Mouse (Mus musculus) midbrain, embryonic 13.5 days (tissue): ENCODE results near the gene Mfap2. TPM values are rescaled to one million over a fixed set of nuclear protein-coding genes. Genes with fewer than 3 reads are reported as not detected.

Source experiments
- ATAC-seq: fragments of 200-750 bp; cut with Nextera tagmentation; 2 replicates; pipeline ENCODE4 v1.8.0; 2017; ENCODE audit warnings: mild to moderate bottlenecking, moderate TSS enrichment, moderate library complexity
- H3K27ac ChIP-seq: fragments of 300-500 bp; sonication (generic); 2 replicates; pipeline ENCODE4 v1.5.1; 2015; ENCODE audit warnings: inconsistent platforms, mild to moderate bottlenecking, moderate library complexity
- H3K27me3 ChIP-seq: fragments of 300-500 bp; sonication (generic); 2 replicates; pipeline ENCODE4 v1.6.1; 2015; ENCODE audit warnings: mild to moderate bottlenecking, inconsistent platforms
- H3K36me3 ChIP-seq: fragments of 300-500 bp; sonication (generic); 2 replicates; pipeline ENCODE4 v1.6.1; 2015; ENCODE audit warnings: mild to moderate bottlenecking, inconsistent platforms
- H3K4me1 ChIP-seq: fragments of 300-500 bp; sonication (generic); replicated peaks from 2 replicates; pipeline ENCODE4 v1.6.1; 2015; ENCODE audit warnings: inconsistent platforms
- H3K4me2 ChIP-seq: fragments of 300-500 bp; sonication (generic); replicated peaks from 2 replicates; pipeline ENCODE4 v1.6.1; 2015; ENCODE audit warnings: moderate library complexity, mild to moderate bottlenecking, inconsistent platforms
- H3K4me3 ChIP-seq: fragments of 300-500 bp; sonication (generic); replicated peaks from 2 replicates; pipeline ENCODE4 v1.5.1; 2015; ENCODE audit warnings: mild to moderate bottlenecking, inconsistent platforms
- H3K9ac ChIP-seq: fragments of 300-500 bp; sonication (generic); replicated peaks from 2 replicates; pipeline ENCODE4 v1.6.1; 2015; ENCODE audit warnings: mild to moderate bottlenecking, inconsistent platforms
- H3K9me3 ChIP-seq: fragments of 300-500 bp; sonication (generic); 2 replicates; pipeline ENCODE4 v1.6.1; 2016; ENCODE audit warnings: mild to moderate bottlenecking, inconsistent platforms
- WGBS: fragments of 180-500 bp; shearing (Covaris S2); methylation state at CpG from one replicate; pipeline ENCODE4 v1.1.7; 2015; 5-methylcytosine and 5-hydroxymethylcytosine counted together
- polyA plus RNA-seq: library from polyadenylated mRNA; unstranded; fragments of >200 nt; fragmentation: Nextera tagmentation; extraction: Ambion mirVana; gene quantifications from 2 replicates; pipeline ENCODE4 v1.2.1, GENCODE M21; 2015

The Mfap2 gene
- polyA plus RNA-seq, 1 experiment from 2014 or later, result 207 TPM

GRCm38 (mm10) chr4:140977278-140977677 is 32.9 kb upstream of the Mfap2 start:
- Histone ChIP-seq H3K9ac (no peak overlapping the region), H3K4me1 (no peaks in the 10 kb centered on the region)
- no peak for ATAC-seq

GRCm38 (mm10) chr4:140977886-140978692 is 32.1 kb upstream of the Mfap2 start:
- no peak overlapping the region for H3K27ac ChIP-seq
- H3K9ac ChIP-seq, result no peak overlapping the region
- H3K9me3 ChIP-seq, result no peaks in the 10 kb centered on the region
- 96% methylated on average over 14 of the region's 14 CpGs for WGBS
- ATAC-seq, result no peak
- H3K4me3 ChIP-seq, result no peak overlapping the region
- peaks cover 83% of the 10 kb centered on the region for H3K36me3 ChIP-seq
- H3K27me3 ChIP-seq, result no peaks in the 10 kb centered on the region
- H3K4me1 ChIP-seq, result 0 out of 2 replicates have a peak, but pooled peaks cover 3% of the 10 kb centered on the region
- no peak overlapping the region for H3K4me2 ChIP-seq

More at GRCm38 (mm10) chr4:140977278-140977677, 32.9 kb upstream of the Mfap2 start:
- Histone ChIP-seq H3K9me3 (no peaks in the 10 kb centered on the region), H3K36me3 (peaks cover 92% of the 10 kb centered on the region), H3K4me3 (no peak overlapping the region), H3K27me3 (no peaks in the 10 kb centered on the region), H3K4me2 (no peak overlapping the region), H3K27ac (no peak overlapping the region)
- WGBS, result 84% methylated on average over 10 of the region's 10 CpGs

- Histone ChIP-seq H3K36me3 (peaks cover 48% of the 10 kb centered on the region), H3K4me3 (no peak overlapping the region)
- WGBS, result 89% methylated on average over 2 of the region's 2 CpGs
These were observed 28.6 kb upstream of the Mfap2 start for GRCm38 (mm10) chr4:140981605-140982004.

GRCm38 (mm10) chr4:140982808-140983207 is 27.4 kb upstream of the Mfap2 start:
- Histone ChIP-seq H3K27me3 (no peaks in the 10 kb centered on the region), H3K36me3 (peaks cover 36% of the 10 kb centered on the region), H3K27ac (peak overlapping the region; percentile 35; the same call in 1 of the 2 replicates), H3K9me3 (no peaks in the 10 kb centered on the region), H3K9ac (no peak overlapping the region), H3K4me3 (no peak overlapping the region), H3K4me2 (no peak overlapping the region), H3K4me1 (peaks cover 23% of the 10 kb centered on the region)
- no peak for ATAC-seq
- WGBS, result 54% methylated on average over 4 of the region's 4 CpGs

More at GRCm38 (mm10) chr4:140981605-140982004, 28.6 kb upstream of the Mfap2 start:
- Histone ChIP-seq H3K4me1 (peaks cover 15% of the 10 kb centered on the region), H3K27me3 (no peaks in the 10 kb centered on the region), H3K9ac (no peak overlapping the region), H3K9me3 (no peaks in the 10 kb centered on the region), H3K4me2 (no peak overlapping the region), H3K27ac (no peak overlapping the region)
- ATAC-seq, result no peak

GRCm38 (mm10) chr4:140983442-140983841 is 26.8 kb upstream of the Mfap2 start:
- no peak overlapping the region for H3K4me3 ChIP-seq
- H3K36me3 ChIP-seq, result peaks cover 31% of the 10 kb centered on the region
- no peaks in the 10 kb centered on the region for H3K9me3 ChIP-seq
- 23% methylated on average over 9 of the region's 9 CpGs for WGBS
- H3K9ac ChIP-seq, result no peak overlapping the region
- H3K4me1 ChIP-seq, result peaks cover 29% of the 10 kb centered on the region
- no peaks in the 10 kb centered on the region for H3K27me3 ChIP-seq
- ATAC-seq, result no peak
- peak overlapping the region; percentile 35 for H3K27ac ChIP-seq
- H3K4me2 ChIP-seq, result no peak overlapping the region

- no peak overlapping the region for H3K4me2 ChIP-seq
- 91% methylated on average over 6 of the region's 6 CpGs for WGBS
- no peak for ATAC-seq
These were observed 25.7 kb upstream of the Mfap2 start for GRCm38 (mm10) chr4:140984544-140984943.

GRCm38 (mm10) chr4:140986024-140986710 is 24.1 kb upstream of the Mfap2 start:
- H3K4me3 ChIP-seq, result peak overlapping the region; percentile 91
- H3K9ac ChIP-seq, result peak overlapping the region; percentile 97
- peaks cover 49% of the 10 kb centered on the region for H3K4me1 ChIP-seq
- H3K27ac ChIP-seq, result peak overlapping the region; percentile 87
- peaks cover 14% of the 10 kb centered on the region for H3K36me3 ChIP-seq
- peak; percentile 11 for ATAC-seq
- H3K9me3 ChIP-seq, result no peaks in the 10 kb centered on the region
- peak overlapping the region; percentile 83 for H3K4me2 ChIP-seq
- WGBS, result 29% methylated on average over 15 of the region's 15 CpGs
- H3K27me3 ChIP-seq, result no peaks in the 10 kb centered on the region

More at GRCm38 (mm10) chr4:140984544-140984943, 25.7 kb upstream of the Mfap2 start:
- no peak overlapping the region for H3K9ac ChIP-seq
- peaks cover 20% of the 10 kb centered on the region for H3K36me3 ChIP-seq
- no peaks in the 10 kb centered on the region for H3K27me3 ChIP-seq
- H3K9me3 ChIP-seq, result no peaks in the 10 kb centered on the region
- H3K27ac ChIP-seq, result no peak overlapping the region
- no peak overlapping the region for H3K4me3 ChIP-seq
- H3K4me1 ChIP-seq, result peaks cover 40% of the 10 kb centered on the region

- WGBS, result 1% methylated on average over 58 of the region's 58 CpGs
- peaks cover 17% of the 10 kb centered on the region for H3K36me3 ChIP-seq
- peak within 1 kb of the TSS; percentile 97 for H3K9ac ChIP-seq
- H3K27ac ChIP-seq, result peak within 1 kb of the TSS; percentile 87
- H3K4me2 ChIP-seq, result peak within 1 kb of the TSS; percentile 83
- peaks cover 49% of the 10 kb centered on the region for H3K4me1 ChIP-seq
- H3K4me3 ChIP-seq, result peak within 1 kb of the TSS; percentile 91
- ATAC-seq, result peak; percentile 92
- H3K9me3 ChIP-seq, result no peaks in the 10 kb centered on the region
- H3K27me3 ChIP-seq, result no peaks in the 10 kb centered on the region
These were observed 23.4 kb upstream of the Mfap2 start, which contains the start of gene Atp13a2 for GRCm38 (mm10) chr4:140986711-140987395. TSS of gene Atp13a2 (plus strand) at chr4:140986873.

GRCm38 (mm10) chr4:140987476-140987875 is 22.7 kb upstream of the Mfap2 start:
- peak overlapping the region; percentile 97 for H3K9ac ChIP-seq
- H3K27me3 ChIP-seq, result no peaks in the 10 kb centered on the region
- H3K9me3 ChIP-seq, result no peaks in the 10 kb centered on the region
- ATAC-seq, result peak; percentile 4; the same call in 1 of the 2 replicates
- H3K36me3 ChIP-seq, result peaks cover 24% of the 10 kb centered on the region
- H3K4me1 ChIP-seq, result peaks cover 49% of the 10 kb centered on the region
- H3K27ac ChIP-seq, result peak overlapping the region; percentile 87; the same call in 1 of the 2 replicates
- H3K4me3 ChIP-seq, result peak overlapping the region; percentile 91
- peak overlapping the region; percentile 83 for H3K4me2 ChIP-seq
- WGBS, result 32% methylated on average over 7 of the region's 7 CpGs

- Histone ChIP-seq H3K9ac (peak overlapping the region; percentile 97), H3K27me3 (no peaks in the 10 kb centered on the region), H3K4me1 (peaks cover 41% of the 10 kb centered on the region), H3K4me2 (peak overlapping the region; percentile 83), H3K9me3 (no peaks in the 10 kb centered on the region), H3K4me3 (peak overlapping the region; percentile 91), H3K27ac (no peak overlapping the region), H3K36me3 (peaks cover 36% of the 10 kb centered on the region)
- ATAC-seq, result no peak
- 62% methylated on average over 7 of the region's 7 CpGs for WGBS
These were observed 21.4 kb upstream of the Mfap2 start for GRCm38 (mm10) chr4:140988706-140989290.

- H3K9me3 ChIP-seq, result no peaks in the 10 kb centered on the region
- H3K27ac ChIP-seq, result no peak overlapping the region
- WGBS, result 88% methylated on average over 14 of the region's 14 CpGs
These were observed 20.8 kb upstream of the Mfap2 start for GRCm38 (mm10) chr4:140989447-140989846.

More at GRCm38 (mm10) chr4:140989447-140989846, 20.8 kb upstream of the Mfap2 start:
- H3K4me1 ChIP-seq, result peaks cover 41% of the 10 kb centered on the region
- no peak for ATAC-seq
- no peaks in the 10 kb centered on the region for H3K27me3 ChIP-seq
- no peak overlapping the region for H3K9ac ChIP-seq
- H3K36me3 ChIP-seq, result peaks cover 43% of the 10 kb centered on the region
- no peak overlapping the region for H3K4me2 ChIP-seq
- no peak overlapping the region for H3K4me3 ChIP-seq
